Mouse (Mus musculus) layer of hippocampus, adult 18-20 months (tissue): Measurements from ENCODE around the gene Slc7a11. TPM values are rescaled to one million over a fixed set of nuclear protein-coding genes. Genes with fewer than 3 reads are reported as not detected.
"Not testable (repeated sequence)": the region's sequence is repeated elsewhere in the genome, so short reads cannot be mapped to it uniquely, and the experiment has no call there.

Experiments used
- DNase-seq, 2 experiments: peaks; one replicate each; pipeline ENCODE4 v3.0.0; 2022; ENCODE audit warnings: low spot score in 2 of 2
- long read RNA-seq: library from polyadenylated mRNA; stranded (forward); transcript quantifications from one replicate; pipeline ENCODE4 v2.0.0, GENCODE M21; 2021
- total RNA-seq, 2 experiments: library from RNA; stranded (reverse); gene quantifications; 2 replicates each; pipeline ENCODE4 v1.2.3; 2021

Slc7a11 gene
- 10 to 100 TPM; 23.4 to 24.0 TPM for total RNA-seq
- long read RNA-seq, full-length matches to known transcripts, result 17 of 18 reads
- long read RNA-seq, partial matches to known transcripts, result 0 of 18 reads
- long read RNA-seq, other reads (novel, unspliced or antisense), result 1 of 18 reads

- no peak for DNase-seq
Observed at GRCm38 (mm10) chr3:50443421-50443916, at the start of gene Slc7a11. Gene Slc7a11 (minus strand): TSS chr3:50443614.

- DNase-seq, result no peak
Observed at GRCm38 (mm10) chr3:50491678-50492077, 48.3 kb upstream of the Slc7a11 start.

GRCm38 (mm10) chr3:50484076-50484475, 40.7 kb upstream of the Slc7a11 start:
- DNase-seq, result no peak

GRCm38 (mm10) chr3:50462223-50462622, 18.8 kb upstream of the Slc7a11 start:
- no peak for DNase-seq

GRCm38 (mm10) chr3:50457136-50457535, 13.7 kb upstream of the Slc7a11 start:
- no peak for DNase-seq

GRCm38 (mm10) chr3:50456564-50456963, 13.2 kb upstream of the Slc7a11 start:
- no peak for DNase-seq

GRCm38 (mm10) chr3:50456023-50456422, 12.6 kb upstream of the Slc7a11 start:
- DNase-seq, result no peak

- no peak for DNase-seq
Observed at GRCm38 (mm10) chr3:50445050-50445775, 1.8 kb upstream of the Slc7a11 start.

- no peak for DNase-seq
Observed at GRCm38 (mm10) chr3:50443942-50444341, 528 bp upstream of the Slc7a11 start.

GRCm38 (mm10) chr3:50442341-50443292, 797 bp downstream of the Slc7a11 start:
- no peak for DNase-seq

- DNase-seq, result no peak
Observed at GRCm38 (mm10) chr3:50441330-50441729, 2.1 kb downstream of the Slc7a11 start.

- no peak for DNase-seq
Observed at GRCm38 (mm10) chr3:50440409-50440808, 3.0 kb downstream of the Slc7a11 start.

- no peak for DNase-seq
Observed at GRCm38 (mm10) chr3:50439429-50439828, 4.0 kb downstream of the Slc7a11 start.

- DNase-seq, result no peak
Observed at GRCm38 (mm10) chr3:50438520-50439253, 4.7 kb downstream of the Slc7a11 start.

GRCm38 (mm10) chr3:50438081-50438480, 5.3 kb downstream of the Slc7a11 start:
- DNase-seq, result not testable (repeated sequence)

GRCm38 (mm10) chr3:50436409-50436808, 7.0 kb downstream of the Slc7a11 start:
- not testable (repeated sequence) for DNase-seq

- DNase-seq, result no peak
Observed at GRCm38 (mm10) chr3:50433831-50434230, 9.6 kb downstream of the Slc7a11 start.

GRCm38 (mm10) chr3:50430811-50431210, 12.6 kb downstream of the Slc7a11 start:
- no peak for DNase-seq

- DNase-seq, result peak; percentile 25 to 59
Observed at GRCm38 (mm10) chr3:50421480-50422277, 21.7 kb downstream of the Slc7a11 start.

GRCm38 (mm10) chr3:50419161-50419560, 24.3 kb downstream of the Slc7a11 start:
- no peak for DNase-seq
